Mouse (Mus musculus) adrenal gland (tissue): ENCODE measurements around the gene Pwwp2b.

Source experiments
- intact Hi-C: fragments of 180-260 bp; cut with DNase I; formaldehyde crosslinking; loops from one replicate; pipeline ENCODE4 v1.15.1; 2025

Gene Pwwp2b

DNA sequence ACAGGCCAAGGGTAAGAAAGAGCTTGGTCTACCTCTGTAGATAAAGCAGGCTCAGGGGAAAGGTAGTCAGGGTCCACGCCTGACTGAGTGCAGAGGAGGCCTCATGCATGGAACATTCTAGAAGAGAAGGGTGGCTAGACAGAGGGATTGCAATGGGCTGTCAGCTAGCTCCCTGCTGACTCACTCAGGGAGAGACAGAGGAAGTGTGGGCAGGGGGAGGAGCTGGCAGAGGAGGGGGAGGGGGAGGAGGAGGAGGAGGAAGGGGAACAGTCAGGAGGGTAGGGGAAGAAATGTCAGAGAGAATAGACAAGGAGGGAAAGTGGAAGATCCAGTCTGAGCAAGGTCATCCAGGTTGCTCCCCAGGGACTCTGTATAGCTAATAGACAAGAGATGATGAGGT, 47.4 kb downstream of the Pwwp2b start:
- intact Hi-C loops = loop anchor here (2.0 to 5.0 kb wide), 2 partner anchors 87 to 178 kb away; no protein-coding TSS in a partner anchor

DNA sequence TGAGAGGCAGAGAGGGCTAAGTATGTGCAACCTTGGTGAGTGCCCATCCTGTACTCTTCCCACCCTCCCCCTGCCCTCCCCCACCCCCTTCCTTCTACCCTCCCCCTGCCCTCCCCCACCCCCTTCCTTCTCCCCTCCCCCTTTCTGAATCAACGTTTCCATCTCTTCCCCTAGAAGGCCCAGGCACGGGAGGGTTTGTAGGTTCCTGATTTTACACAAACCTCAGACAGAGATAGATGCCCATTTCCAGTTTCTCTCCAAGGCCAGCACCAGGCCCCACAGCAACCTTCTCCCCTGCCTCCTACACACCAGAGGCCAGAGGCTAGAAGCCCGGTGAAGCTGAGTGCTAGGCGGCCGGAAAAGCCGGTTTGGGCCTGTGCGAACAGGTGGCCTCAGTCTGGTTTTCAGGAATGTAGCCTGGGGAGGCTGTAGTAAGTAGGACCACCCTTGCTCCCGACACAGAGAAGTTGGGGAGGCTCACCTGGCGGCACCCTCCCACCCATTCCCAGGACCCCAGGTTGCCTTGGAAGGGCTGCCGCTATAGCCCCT, 48.3 kb downstream of the Pwwp2b start:
- intact Hi-C loops = loop anchor here (2.0 to 5.0 kb wide), 2 partner anchors 88 to 179 kb away; no protein-coding TSS in a partner anchor

DNA sequence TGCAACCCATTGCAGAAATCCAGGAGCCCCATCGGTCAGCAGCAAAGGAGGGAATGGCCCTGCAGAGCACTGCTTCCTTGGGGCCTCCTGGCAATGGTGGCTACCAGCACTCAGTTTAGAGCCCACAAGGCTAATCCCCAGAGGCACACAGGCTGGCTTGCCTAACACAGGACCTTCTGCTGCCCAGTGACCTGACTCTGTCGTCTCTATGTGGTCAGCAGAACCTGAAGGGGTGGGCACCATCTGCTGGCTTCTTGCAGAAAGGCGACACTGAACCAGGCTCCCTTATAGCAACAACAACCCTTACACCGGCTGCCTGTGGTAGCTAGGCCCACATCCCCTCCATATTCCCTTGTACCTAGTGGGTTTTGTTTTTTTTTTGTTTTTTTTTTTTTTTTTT, 50.2 kb downstream of the Pwwp2b start:
- intact Hi-C loops = loop anchor here (5.0 kb wide), 1 partner anchor 181 kb away; no protein-coding TSS in a partner anchor

DNA sequence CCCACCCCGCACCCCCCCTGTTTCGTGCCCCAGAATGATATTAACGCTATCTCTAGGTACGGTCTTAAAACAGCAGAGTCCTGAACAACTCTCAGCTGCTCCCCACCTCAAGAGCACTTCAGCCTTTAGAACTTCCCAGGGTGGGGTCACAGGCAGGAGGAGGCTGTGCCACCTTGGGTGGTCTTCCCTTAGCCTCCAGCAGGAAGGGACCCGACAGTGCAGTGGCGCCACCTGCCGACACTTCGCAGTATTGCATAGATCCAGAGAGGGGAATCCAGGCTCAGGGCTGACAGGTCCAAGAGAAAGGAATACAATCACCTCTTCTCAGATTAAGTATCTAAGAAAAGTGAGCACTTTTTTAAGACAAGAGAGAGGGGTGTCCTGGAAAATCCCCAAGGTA, 51.1 kb downstream of the Pwwp2b start:
- intact Hi-C loops = loop anchor here (1.0 to 5.0 kb wide), 2 partner anchors 64 to 182 kb away; no protein-coding TSS in a partner anchor

DNA sequence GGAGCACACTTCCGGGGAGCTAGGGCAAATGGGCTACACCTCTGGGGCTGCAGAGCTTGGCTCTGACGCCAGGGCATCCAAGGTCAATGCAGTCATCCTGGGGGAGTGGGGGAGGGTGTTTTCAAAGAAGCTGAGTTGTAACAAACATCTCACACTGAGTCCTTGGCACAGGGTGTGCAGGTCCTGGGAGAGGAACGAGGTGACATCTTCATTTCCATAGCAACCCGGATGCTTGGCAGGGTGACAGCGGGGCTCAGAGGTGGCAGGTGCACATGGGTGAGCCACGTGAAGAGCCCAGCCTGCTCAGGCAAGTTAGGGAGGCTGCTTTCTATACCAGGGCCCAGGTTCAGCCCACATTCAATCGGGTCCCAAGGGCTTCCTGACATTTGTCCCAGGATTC, 52.1 kb downstream of the Pwwp2b start:
- intact Hi-C loops = no loop called here

DNA sequence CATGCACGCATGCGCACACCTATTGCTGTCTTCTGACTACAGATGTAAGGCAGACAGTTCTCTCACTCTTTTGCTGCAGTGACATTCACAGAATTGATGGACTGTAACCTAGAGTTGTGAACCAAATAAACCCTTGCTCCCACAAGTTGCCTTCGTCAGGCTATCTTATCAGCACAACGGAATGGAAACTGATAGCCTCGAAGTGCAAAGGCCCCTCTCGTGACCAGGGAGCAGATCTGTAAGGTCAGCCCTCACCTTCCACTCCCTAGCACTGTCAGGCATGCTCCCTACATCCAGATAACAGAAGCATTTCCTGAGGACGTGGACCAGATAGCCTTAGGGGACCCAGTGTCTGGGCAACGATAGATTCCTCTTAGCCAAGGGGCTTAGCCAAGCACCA, 53.2 kb downstream of the Pwwp2b start:
- intact Hi-C loops = no loop called here

DNA sequence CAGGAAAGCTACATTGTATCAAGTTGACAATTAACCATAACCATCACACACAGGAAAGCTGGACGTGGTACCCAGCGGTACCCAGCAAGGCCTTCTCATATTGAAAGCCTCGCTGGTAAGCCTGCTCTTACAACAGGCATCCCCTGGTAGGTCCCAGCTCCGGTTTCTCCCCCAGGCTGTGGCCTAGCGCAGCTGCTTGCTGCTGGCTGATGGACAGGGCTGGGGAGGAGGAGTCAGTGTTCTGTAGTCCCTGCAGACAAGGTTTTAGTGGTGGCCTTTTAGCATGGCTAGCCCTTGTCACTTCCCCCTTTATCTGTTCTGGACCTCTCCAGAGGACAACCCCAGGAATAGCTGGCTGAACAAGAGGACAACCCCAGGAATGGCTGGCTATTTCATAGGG, 54.0 kb downstream of the Pwwp2b start:
- intact Hi-C loops = no loop called here

DNA sequence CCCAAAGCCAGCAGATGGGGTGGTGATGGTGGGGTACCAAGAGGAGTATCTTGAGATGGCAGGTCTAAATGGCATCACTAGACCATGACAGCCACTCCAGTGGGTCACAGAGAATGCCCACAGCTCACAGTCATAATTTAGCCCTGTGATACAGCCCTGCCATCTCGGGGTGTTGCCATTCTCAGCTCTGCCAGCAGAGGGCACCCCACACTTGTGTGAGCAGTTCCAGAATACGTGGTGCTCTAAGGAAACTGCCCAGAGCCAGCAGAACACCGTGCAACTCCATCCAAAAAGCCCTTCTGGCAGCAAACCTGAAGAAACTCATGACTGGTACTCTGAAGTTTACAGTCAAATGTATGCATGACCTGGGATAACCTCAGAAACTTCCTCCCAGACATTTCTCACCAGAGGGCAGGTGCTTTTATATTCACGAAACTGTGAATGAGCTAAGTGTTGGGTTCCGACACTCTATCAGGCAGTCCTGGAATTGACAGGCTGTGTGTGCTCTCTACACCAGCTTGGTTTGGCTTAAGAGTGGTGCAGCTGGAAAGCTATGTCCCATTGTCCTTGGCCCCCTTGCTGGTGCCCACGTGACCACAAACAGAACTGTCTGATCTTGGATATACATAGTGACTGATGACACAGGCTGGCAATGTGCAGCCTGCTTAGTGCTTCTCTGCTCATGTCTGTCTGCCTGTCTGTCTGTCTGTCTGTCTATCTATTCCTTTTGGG, 55.2 kb downstream of the Pwwp2b start:
- intact Hi-C loops = loop anchor here (1.0 kb wide), 2 partner anchors 87 to 170 kb away; no protein-coding TSS in a partner anchor

DNA sequence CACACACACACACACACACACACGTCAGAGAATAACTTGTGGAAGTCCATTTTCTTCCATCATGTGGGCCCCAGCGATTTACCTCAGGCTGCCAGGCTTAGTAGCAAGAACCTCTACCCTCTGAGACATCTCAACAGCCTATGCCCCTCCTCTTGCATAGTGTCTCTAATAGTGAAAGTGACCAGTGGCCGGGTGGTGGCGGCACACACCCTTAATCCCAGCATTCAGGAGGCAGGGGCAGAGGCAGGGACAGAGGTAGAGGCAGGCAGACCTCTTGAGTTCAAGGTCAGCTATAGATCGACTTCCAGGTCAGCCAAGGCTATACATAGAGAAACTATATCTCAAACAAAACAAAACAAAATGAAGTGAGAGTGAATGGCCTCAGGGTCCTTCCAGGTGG, 56.0 kb downstream of the Pwwp2b start:
- intact Hi-C loops = no loop called here

DNA sequence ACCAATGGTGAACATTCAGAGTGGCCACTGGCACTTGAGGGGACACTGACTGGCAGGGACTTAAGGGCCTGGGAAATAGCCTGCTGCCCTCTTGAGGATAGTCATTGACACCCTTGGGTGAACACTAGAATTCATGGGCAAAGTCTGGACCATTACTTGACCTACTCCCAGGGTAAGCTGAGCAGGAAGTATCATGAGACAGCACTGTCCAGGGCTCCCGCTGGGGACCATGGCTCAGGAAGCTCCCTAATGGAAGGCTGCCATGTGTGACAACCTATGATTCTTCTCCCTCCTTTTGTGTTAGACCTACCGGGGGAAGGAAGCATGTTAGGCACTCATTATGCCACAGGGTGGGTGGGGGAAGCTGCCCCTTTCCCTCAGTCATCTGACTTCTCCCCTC, 58.8 kb downstream of the Pwwp2b start:
- intact Hi-C loops = no loop called here

DNA sequence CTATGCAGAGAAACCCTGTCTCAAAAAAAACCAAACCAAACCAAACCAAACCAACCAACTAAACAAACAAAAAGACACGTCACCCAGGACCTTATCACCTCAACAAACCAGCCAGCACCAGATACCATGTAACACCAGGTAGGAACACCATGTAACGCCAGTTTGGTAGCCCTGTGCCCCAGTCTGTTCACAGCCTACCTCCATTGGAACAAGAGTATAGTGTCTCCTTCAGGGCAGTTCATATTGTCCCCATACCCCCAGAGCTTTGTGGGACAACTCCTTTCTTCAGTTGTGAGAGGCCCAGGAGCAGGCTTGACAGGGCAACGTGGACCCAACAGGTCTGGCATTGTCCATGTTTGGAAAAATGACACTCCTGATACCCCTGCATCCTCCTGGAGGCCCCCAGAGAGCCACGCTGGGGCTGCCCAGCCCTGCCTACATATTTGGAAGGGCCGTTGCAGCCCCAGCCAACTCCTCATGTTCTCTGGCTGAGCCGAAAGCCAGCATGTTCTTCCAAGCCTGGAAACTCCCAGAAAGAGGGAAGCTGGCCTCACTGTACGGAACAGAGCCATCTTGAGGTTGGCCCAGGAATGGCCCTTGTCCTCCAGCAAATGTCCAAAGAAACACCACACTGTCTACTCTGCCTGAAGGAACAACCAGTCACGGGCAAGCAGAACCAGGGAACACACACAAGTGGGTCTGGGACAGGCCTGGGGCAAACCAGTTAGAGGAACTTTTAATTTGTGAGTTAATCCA, 60.0 kb downstream of the Pwwp2b start:
- intact Hi-C loops = no loop called here

DNA sequence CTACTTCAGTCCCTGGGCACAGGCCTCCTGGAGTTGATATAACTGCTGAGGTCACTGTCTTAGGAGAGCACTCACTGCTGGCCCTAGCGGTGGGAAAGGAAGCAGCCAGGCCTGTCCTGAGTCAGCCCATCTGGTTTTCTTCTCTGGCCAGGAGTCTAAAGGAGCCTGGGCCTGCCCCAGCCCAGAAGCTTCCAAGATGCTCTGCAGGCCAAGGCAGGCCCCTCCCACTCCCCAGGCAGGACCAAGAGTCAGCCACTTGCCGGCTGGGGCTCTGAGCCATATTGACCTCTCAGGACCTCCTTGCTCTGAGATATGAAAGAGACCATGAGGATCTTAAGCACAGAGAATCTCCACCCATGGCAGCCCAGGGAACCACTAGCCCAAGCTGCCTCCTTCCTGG, 60.8 kb downstream of the Pwwp2b start:
- intact Hi-C loops = no loop called here

DNA sequence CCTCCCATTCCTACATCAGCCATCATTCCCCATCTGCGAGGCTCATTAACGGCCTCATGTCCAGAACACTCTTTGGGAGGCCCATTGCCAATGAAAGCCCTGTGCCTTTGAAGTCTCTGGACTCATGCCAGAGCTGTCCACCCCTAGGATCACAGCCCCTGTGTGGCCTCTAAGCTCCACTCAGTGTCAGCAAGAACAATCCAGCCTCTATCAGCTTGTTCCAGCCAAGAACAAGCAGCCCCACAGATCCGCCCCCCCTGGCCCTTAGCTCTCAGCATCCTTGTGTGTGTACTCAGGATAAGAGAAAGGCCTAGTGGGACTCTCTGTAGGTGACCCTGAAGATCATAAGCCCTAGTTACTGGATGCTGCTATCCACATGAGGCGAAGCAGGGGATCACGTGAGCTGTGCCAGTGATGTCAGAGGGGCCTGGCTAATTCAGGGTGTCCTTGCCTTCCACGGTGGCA, 62.2 kb downstream of the Pwwp2b start:
- intact Hi-C loops = loop anchor here (5.0 kb wide), 1 partner anchor 42 kb away; no protein-coding TSS in a partner anchor

DNA sequence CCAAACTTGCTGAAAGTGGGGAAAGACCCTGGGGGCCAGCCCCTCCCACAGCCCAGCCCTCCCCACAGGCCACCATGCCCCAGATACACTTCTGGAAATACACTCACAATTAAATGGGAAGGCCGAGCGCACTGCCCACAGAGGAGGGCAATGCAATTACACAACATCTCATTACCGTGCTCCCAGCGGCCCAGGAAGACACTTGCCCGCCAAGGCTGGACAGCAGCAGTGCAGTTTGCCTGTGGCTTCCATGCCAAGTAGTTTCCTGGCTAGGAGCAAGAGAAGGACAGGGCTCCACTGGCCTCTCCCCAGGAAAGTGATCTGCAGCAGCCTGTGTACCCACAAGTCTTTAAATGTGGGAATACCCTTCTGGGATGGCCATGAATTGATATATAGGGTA, 64.4 kb downstream of the Pwwp2b start:
- intact Hi-C loops = loop anchor here (5.0 kb wide), 1 partner anchor 40 kb away; no protein-coding TSS in a partner anchor

DNA sequence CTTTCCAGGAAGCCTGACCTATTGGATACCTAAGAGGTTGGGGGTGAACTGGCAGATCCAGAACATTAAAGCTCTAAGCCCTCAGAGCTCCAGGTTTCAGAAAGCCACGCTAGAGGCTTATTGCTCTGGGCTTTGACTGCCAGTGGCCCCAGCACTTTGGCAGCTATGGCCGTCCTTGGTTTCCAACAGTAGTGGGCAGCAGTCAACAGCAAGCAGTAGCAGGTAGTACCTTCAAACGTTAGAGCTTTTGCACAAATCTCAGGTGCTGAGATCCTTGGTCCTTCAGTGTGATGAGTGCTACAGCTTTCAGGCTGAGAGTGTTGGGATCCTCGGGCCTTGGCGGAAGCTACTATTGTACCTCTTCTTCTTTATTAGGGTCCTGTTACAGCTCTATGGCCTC, 65.1 kb downstream of the Pwwp2b start:
- intact Hi-C loops = loop anchor here (5.0 kb wide), 1 partner anchor 39 kb away; no protein-coding TSS in a partner anchor

DNA sequence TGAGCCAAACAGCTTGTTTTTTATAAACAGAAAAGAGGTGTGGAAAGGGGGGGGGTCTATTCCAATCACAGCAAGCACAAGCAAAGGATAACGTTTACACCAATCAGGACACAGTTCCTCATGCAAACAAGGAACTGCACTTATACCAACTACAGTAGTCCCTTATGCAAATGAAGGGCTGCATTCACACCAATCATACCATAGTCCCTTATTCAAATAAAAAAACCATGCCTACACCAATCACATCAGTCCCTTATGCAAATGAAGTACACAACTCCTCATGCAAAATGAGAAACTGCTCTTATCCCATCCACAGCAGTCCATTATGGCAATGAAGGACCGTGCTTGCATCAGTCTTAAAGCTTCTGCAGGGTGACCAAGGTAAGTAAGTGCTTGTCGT, 66.4 kb downstream of the Pwwp2b start:
- intact Hi-C loops = loop anchor here (5.0 kb wide), 1 partner anchor 38 kb away; no protein-coding TSS in a partner anchor

DNA sequence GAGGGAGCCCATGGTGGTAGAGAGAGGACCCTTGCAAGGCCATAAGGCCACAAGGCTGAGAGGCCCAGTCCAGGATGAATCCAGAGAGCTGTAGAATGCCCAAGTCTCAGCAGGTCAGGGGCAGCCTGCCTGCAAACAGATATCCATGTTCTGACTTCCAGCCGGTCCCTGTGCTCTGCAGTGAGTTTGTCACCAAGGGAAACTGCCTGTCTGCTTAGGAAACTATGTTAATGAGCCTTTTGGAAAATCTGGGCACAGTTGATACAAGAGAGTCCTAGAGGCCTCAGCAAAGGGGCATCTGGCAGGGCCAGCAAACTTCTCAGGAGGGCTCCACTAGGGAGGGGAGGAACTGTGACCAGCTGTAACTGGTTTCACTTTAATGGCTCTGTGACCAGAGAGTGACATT, 70.7 kb downstream of the Pwwp2b start:
- intact Hi-C loops = no loop called here
